In the genomic region with DNA sequence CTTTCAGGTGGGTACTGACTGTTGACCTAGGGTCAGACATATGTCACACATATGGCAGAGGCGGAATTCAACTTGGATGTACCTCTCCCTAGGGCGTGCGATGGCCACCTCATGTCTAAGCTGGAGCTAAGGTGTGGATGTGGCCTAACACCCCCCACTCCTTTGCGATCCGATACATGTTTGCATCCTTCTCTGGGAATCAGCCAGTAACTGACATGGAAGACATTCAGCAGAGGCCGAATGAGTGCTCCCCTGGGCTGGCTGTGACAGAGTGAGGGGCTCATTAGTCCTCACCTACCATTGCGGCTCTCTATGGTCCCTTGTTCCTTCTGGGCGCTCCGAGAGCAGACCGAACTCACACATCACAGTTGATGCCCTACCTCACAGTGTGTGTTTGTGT, we compare ENCODE assay signal across 9 mouse cellular contexts. TPM values are rescaled to one million over a fixed set of nuclear protein-coding genes. Genes with fewer than 3 reads are reported as not detected.
DNase-seq lines count a peak whose midpoint lies in the region; ATAC-seq and TF ChIP-seq lines count a peak whose summit lies in the region.
"Had no signal": no experiment of that assay in that cellular context is flagged by ENCODE, and none has a peak within 500 bp of the region (broad histone marks: within the 10 kb centered on the region; RNA-seq: fewer than 3 reads in every experiment).

No protein-coding gene starts in this region.

- H3K27ac ChIP-seq in layer of hippocampus, adult 2 months, result peak overlapping the region; percentile 84
- peak overlapping the region; percentile 65 for H3K27ac ChIP-seq in embryonic facial prominence, embryonic 12.5 days
- peak overlapping the region; percentile 77 for H3K27ac ChIP-seq in hindbrain, embryonic 14.5 days
- H3K27ac ChIP-seq in midbrain, embryonic 15.5 days, result peak overlapping the region; percentile 85

- DNase-seq in layer of hippocampus, adult 2 months (ENCODE audit: low spot score in 2 of 2), result no peak
- DNase-seq in layer of hippocampus, adult 18-20 months (ENCODE audit: low spot score in 2 of 2), result no peak
- no peak for DNase-seq in hindbrain, embryonic 14.5 days (ENCODE audit: low spot score)
- no peak for DNase-seq in layer of hippocampus, postnatal 25 days (ENCODE audit: extremely low spot score in 1 of 2, low spot score in 1 of 2)
- DNase-seq in ovary, postnatal 36 days (ENCODE audit: low spot score), result no peak
- no peak for DNase-seq in left cerebral cortex, postnatal 14 days (ENCODE audit: low spot score in 2 of 2)

- H3K36me3 ChIP-seq in embryonic facial prominence, embryonic 12.5 days, result peaks cover 11% of the 10 kb centered on the region; the same call in 1 of the 2 replicates
- peaks cover 11% of the 10 kb centered on the region; the same call in 1 of the 2 replicates for H3K36me3 ChIP-seq in hindbrain, embryonic 14.5 days (replicated peaks; ENCODE audit: control insufficient read depth, insufficient read depth)
- H3K36me3 ChIP-seq in midbrain, embryonic 15.5 days (replicated peaks), result no peaks in the 10 kb centered on the region

- peak overlapping the region; percentile 89; the same call in 1 of the 2 replicates for H3K4me3 ChIP-seq in layer of hippocampus, adult 2 months
- H3K4me3 ChIP-seq in embryonic facial prominence, embryonic 12.5 days, result peak overlapping the region; percentile 62
- peak overlapping the region; percentile 55 for H3K4me3 ChIP-seq in hindbrain, embryonic 14.5 days (replicated peaks; ENCODE audit: low read length)
- peak overlapping the region; percentile 92 for H3K4me3 ChIP-seq in midbrain, embryonic 15.5 days

- peak overlapping the region; percentile 94 for H3K4me2 ChIP-seq in embryonic facial prominence, embryonic 12.5 days (replicated peaks)
- peak overlapping the region; percentile 72 for H3K4me2 ChIP-seq in hindbrain, embryonic 14.5 days (replicated peaks)
- H3K4me2 ChIP-seq in midbrain, embryonic 15.5 days, result peak overlapping the region; percentile 85

- H3K27me3 ChIP-seq in embryonic facial prominence, embryonic 12.5 days, result no peaks in the 10 kb centered on the region
- H3K27me3 ChIP-seq in hindbrain, embryonic 14.5 days (ENCODE audit: control insufficient read depth, insufficient read depth, low read length), result no peaks in the 10 kb centered on the region
- no peaks in the 10 kb centered on the region for H3K27me3 ChIP-seq in midbrain, embryonic 15.5 days (replicated peaks)

- no peaks in the 10 kb centered on the region for H3K9me3 ChIP-seq in embryonic facial prominence, embryonic 12.5 days
- no peaks in the 10 kb centered on the region for H3K9me3 ChIP-seq in hindbrain, embryonic 14.5 days (ENCODE audit: control insufficient read depth, low read length)
- H3K9me3 ChIP-seq in midbrain, embryonic 15.5 days, result no peaks in the 10 kb centered on the region

- peak overlapping the region; percentile 66; the same call in 1 of the 2 replicates for H3K9ac ChIP-seq in embryonic facial prominence, embryonic 12.5 days
- peak overlapping the region; percentile 68 for H3K9ac ChIP-seq in hindbrain, embryonic 14.5 days
- H3K9ac ChIP-seq in midbrain, embryonic 15.5 days, result peak overlapping the region; percentile 87

- 0 out of 2 replicates have a peak, but pooled peaks have one; percentile 2 for ATAC-seq in embryonic facial prominence, embryonic 12.5 days (ENCODE audit: insufficient number of reproducible peaks, insufficient read depth, low FRiP score, low TSS enrichment)
- 0 out of 2 replicates have a peak, but pooled peaks have one; percentile 0 for ATAC-seq in hindbrain, embryonic 14.5 days (ENCODE audit: low FRiP score)
- ATAC-seq in midbrain, embryonic 15.5 days (replicated peaks), result no peak

- TF ChIP-seq CTCF in layer of hippocampus, adult 2 months (conservative IDR thresholded peaks at IDR 0.05), result no peak

- intact Hi-C loops in left cerebral cortex, postnatal 14 days (cut with DNase I), result no loop called here

- H3K4me1 ChIP-seq in embryonic facial prominence, embryonic 12.5 days, result peaks cover 15% of the 10 kb centered on the region
- H3K4me1 ChIP-seq in hindbrain, embryonic 14.5 days (replicated peaks; ENCODE audit: control insufficient read depth, insufficient read depth, low read length), result peaks cover 25% of the 10 kb centered on the region
- peaks cover 27% of the 10 kb centered on the region for H3K4me1 ChIP-seq in midbrain, embryonic 15.5 days

- WGBS in embryonic facial prominence, embryonic 12.5 days, result 82% methylated on average over 10 of the region's 10 CpGs
- 86% methylated on average over 10 of the region's 10 CpGs for WGBS in hindbrain, embryonic 14.5 days
- 90% methylated on average over 10 of the region's 10 CpGs for WGBS in midbrain, embryonic 15.5 days

RNA-seq across cellular contexts. Expression of a gene that starts 0.8 kb away (rescaled TPM):
- 10 to 100 TPM; 33.7 to 37.3 TPM for total RNA-seq in layer of hippocampus, adult 2 months (2021)
- 10 to 100 TPM; 26.2 to 32.7 TPM for total RNA-seq in layer of hippocampus, adult 18-20 months (2021)
- polyA plus RNA-seq in embryonic facial prominence, embryonic 12.5 days (2016; fragmentation: Nextera tagmentation; extraction: Ambion mirVana), result 41.9 and 44.9 TPM in 2 replicates
- polyA plus RNA-seq in hindbrain, embryonic 14.5 days (2014; fragmentation: Nextera tagmentation; extraction: Ambion mirVana), result 27.4 and 27.6 TPM in 2 replicates
- 35.7 and 36.8 TPM in 2 replicates for polyA plus RNA-seq in midbrain, embryonic 15.5 days (2015; fragmentation: Nextera tagmentation; extraction: Ambion mirVana)
- 10 to 100 TPM; 23.3 to 31.2 TPM for total RNA-seq in layer of hippocampus, postnatal 25 days (2021)
- 10 to 100 TPM; 26.2 to 32.9 TPM for total RNA-seq in left cerebral cortex, postnatal 14 days (2021)

RNA-seq across cellular contexts. Expression of a gene that starts 11.1 kb away (rescaled TPM):
- 1 to 10 TPM; 2.4 to 5.4 TPM for total RNA-seq in layer of hippocampus, adult 2 months (2021)
- 1 to 10 TPM; 2.8 to 4.0 TPM for total RNA-seq in layer of hippocampus, adult 18-20 months (2021)
- 4.0 and 4.9 TPM in 2 replicates for polyA plus RNA-seq in embryonic facial prominence, embryonic 12.5 days (2016; fragmentation: Nextera tagmentation; extraction: Ambion mirVana)
- 4.1 and 4.3 TPM in 2 replicates for polyA plus RNA-seq in hindbrain, embryonic 14.5 days (2014; fragmentation: Nextera tagmentation; extraction: Ambion mirVana)
- polyA plus RNA-seq in midbrain, embryonic 15.5 days (2015; fragmentation: Nextera tagmentation; extraction: Ambion mirVana), result 3.3 and 4.2 TPM in 2 replicates
- total RNA-seq in layer of hippocampus, postnatal 25 days (2021), result 1 to 10 TPM; 3.6 to 3.8 TPM
- total RNA-seq in left cerebral cortex, postnatal 14 days (2021), result 1 to 10 TPM; 4.3 to 4.7 TPM

RNA-seq across cellular contexts. Expression of a gene that starts 17.2 kb away (rescaled TPM):
- 100 to 1,000 TPM; 203 to 215 TPM for total RNA-seq in layer of hippocampus, adult 2 months (2021)
- total RNA-seq in layer of hippocampus, adult 18-20 months (2021), result 100 to 1,000 TPM; 199 to 219 TPM
- polyA plus RNA-seq in embryonic facial prominence, embryonic 12.5 days (2016; fragmentation: Nextera tagmentation; extraction: Ambion mirVana), result 307 and 326 TPM in 2 replicates
- polyA plus RNA-seq in hindbrain, embryonic 14.5 days (2014; fragmentation: Nextera tagmentation; extraction: Ambion mirVana), result 237 and 243 TPM in 2 replicates
- 226 and 233 TPM in 2 replicates for polyA plus RNA-seq in midbrain, embryonic 15.5 days (2015; fragmentation: Nextera tagmentation; extraction: Ambion mirVana)
- 100 to 1,000 TPM; 232 to 234 TPM for total RNA-seq in layer of hippocampus, postnatal 25 days (2021)
- total RNA-seq in left cerebral cortex, postnatal 14 days (2021), result 100 to 1,000 TPM; 203 to 208 TPM

RNA-seq across cellular contexts. Expression of a gene that starts 35.6 kb away (rescaled TPM):
- total RNA-seq in layer of hippocampus, adult 2 months (2021), result under 1 TPM in 1 of 2 experiments, not detected in 1; 0.31 TPM
- total RNA-seq in layer of hippocampus, adult 18-20 months (2021), result under 1 TPM; 0.23 to 0.57 TPM
- 6.6 and 8.3 TPM in 2 replicates for polyA plus RNA-seq in embryonic facial prominence, embryonic 12.5 days (2016; fragmentation: Nextera tagmentation; extraction: Ambion mirVana)
- polyA plus RNA-seq in hindbrain, embryonic 14.5 days (2014; fragmentation: Nextera tagmentation; extraction: Ambion mirVana), result 0.97 and 1.1 TPM in 2 replicates
- 0.61 and 1.2 TPM in 2 replicates for polyA plus RNA-seq in midbrain, embryonic 15.5 days (2015; fragmentation: Nextera tagmentation; extraction: Ambion mirVana)
- under 1 TPM in 1 of 2 experiments, not detected in 1; 0.59 TPM for total RNA-seq in layer of hippocampus, postnatal 25 days (2021)
- under 1 TPM; 0.24 to 0.36 TPM for total RNA-seq in left cerebral cortex, postnatal 14 days (2021)

RNA-seq across cellular contexts. Expression of a gene that starts 46.9 kb away (rescaled TPM):
- total RNA-seq in layer of hippocampus, adult 2 months (2021), result under 1 TPM in 1 of 2 experiments, not detected in 1; 0.07 TPM
- under 1 TPM; 0.12 to 0.18 TPM for total RNA-seq in layer of hippocampus, adult 18-20 months (2021)
- 0.09 and 0.31 TPM in 2 replicates for polyA plus RNA-seq in embryonic facial prominence, embryonic 12.5 days (2016; fragmentation: Nextera tagmentation; extraction: Ambion mirVana)
- not detected in 2 replicates for polyA plus RNA-seq in hindbrain, embryonic 14.5 days (2014; fragmentation: Nextera tagmentation; extraction: Ambion mirVana)
- 0.05 and 0.41 TPM in 2 replicates for polyA plus RNA-seq in midbrain, embryonic 15.5 days (2015; fragmentation: Nextera tagmentation; extraction: Ambion mirVana)
- under 1 TPM; 0.20 to 0.23 TPM for total RNA-seq in layer of hippocampus, postnatal 25 days (2021)
- 1 to 10 TPM in 1 of 2 experiments, under 1 TPM in 1; 0.91 to 1.8 TPM for total RNA-seq in left cerebral cortex, postnatal 14 days (2021)
- total RNA-seq: gastrocnemius, postnatal 25 days had no signal
